23 mouse cellular contexts compared by ENCODE assay signal in genomic region chr16:34278249-34278790, GRCm38 (mm10).
DNase-seq lines count a peak whose midpoint lies in the region; ATAC-seq and TF ChIP-seq lines count a peak whose summit lies in the region.
"Had no signal": no experiment of that assay in that cellular context is flagged by ENCODE, and none has a peak within 500 bp of the region (broad histone marks: within the 10 kb centered on the region; RNA-seq: fewer than 3 reads in every experiment).

No protein-coding gene starts in this region.

- DNase-seq in left cerebral cortex, adult 2 months (ENCODE audit: extremely low spot score in 1 of 2, low spot score in 2 of 2), result no peak
- no peak for DNase-seq in left cerebral cortex, postnatal 25 days (ENCODE audit: low spot score in 2 of 2)
- DNase-seq in NIH3T3 (ENCODE audit: low read depth), result peak; percentile 31
- DNase-seq in forelimb bud, embryonic 11.5 days (ENCODE audit: low read depth, low spot score), result peak; percentile 16
- no peak for DNase-seq in urinary bladder, adult 18-20 months (ENCODE audit: low spot score in 2 of 2)
- DNase-seq: adrenal gland, postnatal 14 days; cerebellum, adult 8-10 months; cerebellum, postnatal 36 days; gastrocnemius, postnatal 25 days; heart, postnatal 4 days; kidney, postnatal 25 days; liver; lung, postnatal 14 days; thymus, adult 18-20 months; thymus, postnatal 4 days had no signal

- no peak overlapping the region for H3K4me3 ChIP-seq in left cerebral cortex, adult 2 months
- H3K4me3 ChIP-seq in cortical plate, adult 2 months (ENCODE audit: insufficient read depth, low read length), result no peak overlapping the region
- H3K4me3 ChIP-seq: embryonic facial prominence, embryonic 15.5 days; forebrain, embryonic 15.5 days; heart, embryonic 15.5 days; intestine, embryonic 15.5 days; megakaryocyte, embryonic 14.5 days; midbrain, embryonic 15.5 days had no signal

- peaks cover 3% of the 10 kb centered on the region for H3K4me1 ChIP-seq in cortical plate, adult 2 months (ENCODE audit: control insufficient read depth, insufficient read depth, low read length)
- H3K4me1 ChIP-seq: heart, embryonic 15.5 days; intestine, embryonic 15.5 days; megakaryocyte, embryonic 14.5 days; midbrain, embryonic 15.5 days had no signal

- TF ChIP-seq CTCF in left cerebral cortex, adult 2 months (IDR thresholded peaks at IDR 0.05), result no peak
- no peak for TF ChIP-seq CTCF in cortical plate, adult 2 months (IDR thresholded peaks at IDR 0.05; ENCODE audit: extremely low read depth, insufficient read depth, low read length)

- TF ChIP-seq POLR2A in cortical plate, adult 2 months (IDR thresholded peaks at IDR 0.05; ENCODE audit: extremely low read depth, insufficient read depth, low read length), result no peak

- H3K27ac ChIP-seq in left cerebral cortex, adult 2 months, result peak overlapping the region; percentile 87
- 0 out of 2 replicates have a peak overlapping the region, but pooled peaks have one; percentile 15 for H3K27ac ChIP-seq in cortical plate, adult 2 months (ENCODE audit: insufficient read depth, low read length)
- H3K27ac ChIP-seq: embryonic facial prominence, embryonic 15.5 days; heart, embryonic 15.5 days; intestine, embryonic 15.5 days; midbrain, embryonic 15.5 days had no signal

- intact Hi-C loops in left cerebral cortex, adult 2 months (cut with DNase I), result no loop called here
- intact Hi-C loops in left cerebral cortex, postnatal 25 days (cut with DNase I), result no loop called here

- no peak for ATAC-seq in monocyte, adult 5-6 weeks (replicated peaks; ENCODE audit: insufficient number of reproducible peaks, low FRiP score, low TSS enrichment, poor library complexity, severe bottlenecking)
- ATAC-seq: forebrain, embryonic 15.5 days; intestine, embryonic 15.5 days; midbrain, embryonic 15.5 days had no signal

Comparison
In these comparisons a context has a peak if more than half of its experiments do, and no peak if none do; other contexts are left out.
1. DNase-seq: peak in NIH3T3 (single experiment) and forelimb bud, embryonic 11.5 days (single experiment); none in left cerebral cortex, adult 2 months (0 of 2), left cerebral cortex, postnatal 25 days (0 of 2) and urinary bladder, adult 18-20 months (0 of 2).